Mouse (Mus musculus) cortical plate, adult 2 months (tissue): ENCODE measurements around the gene Sar1a. TPM values are rescaled to one million over a fixed set of nuclear protein-coding genes. Genes with fewer than 3 reads are reported as not detected.
A peak's percentile ranks its signal among the peaks of the same experiment; 100 is the strongest.

Source experiments
- H3K27ac ChIP-seq: fragments of 200-500 bp; 2 replicates; pipeline ENCODE4 v1.5.1; 2012; ENCODE audit warnings: low read length, control low read depth, inconsistent platforms; ENCODE audit not compliant: insufficient read depth
- H3K4me1 ChIP-seq: fragments of 200-500 bp; 2 replicates; pipeline ENCODE4 v1.6.1; 2011; ENCODE audit warnings: low read length; ENCODE audit not compliant: control insufficient read depth, insufficient read depth
- H3K4me3 ChIP-seq: fragments of 200-500 bp; 2 replicates; pipeline ENCODE4 v1.5.1; 2011; ENCODE audit warnings: mild to moderate bottlenecking, low read length, control low read depth; ENCODE audit not compliant: insufficient read depth
- CTCF ChIP-seq: fragments of 200-500 bp; IDR thresholded peaks from 2 replicates; pipeline ENCODE4 v1.5.1; 2011; ENCODE audit warnings: mild to moderate bottlenecking, control low read depth, low read length; ENCODE audit not compliant: insufficient read depth; ENCODE audit errors: extremely low read depth
- POLR2A ChIP-seq: fragments of 200-500 bp; IDR thresholded peaks from 2 replicates; pipeline ENCODE4 v1.6.1; 2011; ENCODE audit warnings: mild to moderate bottlenecking, low read length, control low read depth; ENCODE audit not compliant: insufficient read depth; ENCODE audit errors: extremely low read depth
- polyA plus RNA-seq: library from polyadenylated mRNA; depleted of rRNA; stranded (reverse); fragments of >200 nt; gene quantifications from 2 replicates; pipeline ENCODE4 v1.2.3, GENCODE M21; 2012

Sar1a gene
- polyA plus RNA-seq, 1 experiment: 106 TPM

- 0 out of 2 replicates have a peak, but pooled peaks cover 1% of the 10 kb centered on the region for H3K4me1 ChIP-seq
- H3K27ac ChIP-seq: no peak overlapping the region
- no peak overlapping the region for H3K4me3 ChIP-seq
- TF ChIP-seq POLR2A (no peak), CTCF (no peak)
These were observed 4.2 kb upstream of the Sar1a start for GRCm38 (mm10) chr10:61675935-61676334.

- Histone ChIP-seq H3K4me1 (peaks cover 5% of the 10 kb centered on the region), H3K4me3 (peak overlapping the region; percentile 80), H3K27ac (no peak overlapping the region)
- TF ChIP-seq POLR2A (no peak), CTCF (no peak)
These were observed 554 bp upstream of the Sar1a start for GRCm38 (mm10) chr10:61679545-61679944.

- H3K27ac ChIP-seq: no peak overlapping the region
- no peak for TF ChIP-seq CTCF
- TF ChIP-seq POLR2A: no peak
- H3K4me1 ChIP-seq: no peaks in the 10 kb centered on the region
- H3K4me3 ChIP-seq: no peak overlapping the region
These were observed 9.3 kb downstream of the Sar1a start for GRCm38 (mm10) chr10:61689405-61689804.

GRCm38 (mm10) chr10:61693563-61693962, 13.5 kb downstream of the Sar1a start:
- Histone ChIP-seq H3K27ac (no peak overlapping the region), H3K4me1 (peaks cover 9% of the 10 kb centered on the region)
- TF ChIP-seq CTCF (no peak), POLR2A (no peak)

GRCm38 (mm10) chr10:61694870-61695670, 15.0 kb downstream of the Sar1a start, which contains the start of gene Tysnd1:
Tysnd1 (plus strand) TSS chr10:61695514.
- Histone ChIP-seq H3K4me1 (peaks cover 9% of the 10 kb centered on the region), H3K4me3 (peak within 1 kb of the TSS; percentile 62), H3K27ac (peak within 1 kb of the TSS; percentile 49; the same call in 1 of the 2 replicates)
- TF ChIP-seq CTCF: no peak
- peak; percentile 74; the same call in 1 of the 2 replicates for TF ChIP-seq POLR2A

More at GRCm38 (mm10) chr10:61693563-61693962, 13.5 kb downstream of the Sar1a start:
- no peak overlapping the region for H3K4me3 ChIP-seq

- TF ChIP-seq POLR2A (no peak), CTCF (no peak)
- Histone ChIP-seq H3K4me3 (peak overlapping the region; percentile 62), H3K27ac (no peak overlapping the region), H3K4me1 (peaks cover 9% of the 10 kb centered on the region)
These were observed 15.8 kb downstream of the Sar1a start for GRCm38 (mm10) chr10:61695703-61696559.

GRCm38 (mm10) chr10:61696560-61696823, 16.4 kb downstream of the Sar1a start:
- TF ChIP-seq CTCF (no peak), POLR2A (no peak)
- Histone ChIP-seq H3K4me3 (peak overlapping the region; percentile 62), H3K27ac (no peak overlapping the region), H3K4me1 (peaks cover 9% of the 10 kb centered on the region)

GRCm38 (mm10) chr10:61697028-61697427, 16.9 kb downstream of the Sar1a start:
- Histone ChIP-seq H3K4me1 (peaks cover 9% of the 10 kb centered on the region), H3K4me3 (peak overlapping the region; percentile 62), H3K27ac (no peak overlapping the region)
- TF ChIP-seq POLR2A (no peak), CTCF (no peak)

GRCm38 (mm10) chr10:61704663-61705062, 24.6 kb downstream of the Sar1a start:
- Histone ChIP-seq H3K4me1 (no peaks in the 10 kb centered on the region), H3K27ac (no peak overlapping the region), H3K4me3 (no peak overlapping the region)
- TF ChIP-seq POLR2A: no peak
- TF ChIP-seq CTCF: no peak
